Comparison of ENCODE assay signal across 1 mouse cellular context in the genomic region with DNA sequence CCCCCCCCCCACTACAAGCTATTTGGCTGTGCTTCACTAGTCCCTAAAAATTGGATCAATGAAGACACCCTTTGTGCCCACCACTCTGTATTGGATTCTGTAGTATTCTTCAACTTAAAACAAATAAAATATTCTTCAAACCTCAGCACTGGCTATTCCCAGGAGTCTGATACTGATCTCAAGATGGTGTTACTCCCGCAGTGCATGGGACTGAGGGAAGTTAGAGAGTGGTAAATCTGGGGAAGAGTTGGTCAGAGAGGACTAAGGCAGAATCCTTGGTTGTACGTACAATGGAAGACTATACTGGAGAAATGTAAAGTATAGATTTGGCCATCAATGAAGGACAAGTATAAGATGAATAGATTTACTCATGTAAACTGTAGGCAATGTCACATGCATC.
TF ChIP-seq lines count a peak whose summit lies in the region.

No protein-coding gene starts in this region.

TF ChIP-seq in CH12.LX, 34 proteins besides CTCF, POLR2A, EP300 and RAD21 (continued from another document):
- TF ChIP-seq MEF2A (IDR thresholded peaks at IDR 0.05; ENCODE audit: borderline replicate concordance, low read depth, low read length) = no peak
- no peak for TF ChIP-seq MXI1 (IDR thresholded peaks at IDR 0.05; ENCODE audit: low read depth, low read length)
- TF ChIP-seq MAFK (IDR thresholded peaks at IDR 0.05; ENCODE audit: insufficient replicate concordance, low read length) = no peak
- TF ChIP-seq RCOR1 (conservative IDR thresholded peaks at IDR 0.05; ENCODE audit: low read depth, low read length) = no peak
- no peak for TF ChIP-seq IRF4 (IDR thresholded peaks at IDR 0.05; ENCODE audit: low read depth, low read length)
TF ChIP-seq in CH12.LX: peak in this region for 0.
